Comparison of ENCODE assay signal across 10 mouse cellular contexts in the genomic region with DNA sequence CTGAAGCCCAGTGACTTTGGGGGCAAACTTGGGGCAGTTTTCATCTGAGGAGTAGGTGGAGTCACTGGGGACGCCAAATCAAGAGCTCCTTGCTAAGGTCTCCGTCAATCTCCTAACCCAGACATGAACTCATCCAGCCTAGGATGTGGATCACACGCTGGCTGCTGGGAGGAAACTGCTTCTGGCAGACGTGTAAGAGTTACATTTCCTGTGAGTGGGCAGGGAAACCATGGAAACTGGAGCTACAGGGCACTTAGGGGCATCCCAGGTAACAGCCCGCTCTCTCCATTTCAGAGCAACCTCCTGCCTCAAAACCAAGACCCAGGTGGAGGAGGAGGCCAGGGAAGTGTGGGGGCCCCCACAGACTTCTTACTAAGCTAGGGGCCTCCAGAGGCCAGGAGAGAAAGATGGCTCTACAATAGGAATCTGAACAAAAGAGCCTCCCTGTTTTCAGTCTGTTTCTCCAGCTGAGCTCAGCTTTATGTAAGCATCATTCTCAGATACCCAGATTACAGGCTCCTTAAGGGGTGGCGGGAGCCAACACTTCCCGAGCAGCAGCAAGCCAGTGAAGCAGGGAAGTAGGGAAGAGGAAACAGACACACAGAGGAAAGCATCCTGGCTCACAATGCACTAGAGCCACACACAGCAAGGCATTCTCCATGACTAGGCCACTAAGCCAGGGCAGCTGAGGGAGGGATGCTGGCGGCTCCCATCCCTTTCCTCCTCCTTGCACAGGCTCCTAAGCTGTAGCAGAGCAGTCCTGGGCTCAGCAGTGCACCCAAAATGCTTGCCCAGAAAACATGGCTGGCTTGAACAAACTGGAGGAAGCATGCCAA.
DNase-seq lines count a peak whose midpoint lies in the region; ATAC-seq lines count a peak whose summit lies in the region.
"Had no signal": no experiment of that assay in that cellular context is flagged by ENCODE, and none has a peak within 500 bp of the region (broad histone marks: within the 10 kb centered on the region; RNA-seq: fewer than 3 reads in every experiment).

No protein-coding gene starts in this region.

- DNase-seq in kidney, adult 8-10 months, result no peak
- DNase-seq in cerebellum, adult 18-20 months, result peak; percentile 43 to 57
- no peak for DNase-seq in limb, embryonic 10.5 days (ENCODE audit: low spot score)
- no peak for DNase-seq in urinary bladder, postnatal 10 days (ENCODE audit: low spot score)
- DNase-seq in thymus, postnatal 10 days (ENCODE audit: low spot score in 2 of 2), result no peak
- no peak for DNase-seq in thymus, postnatal 36 days

- H3K4me3 ChIP-seq in kidney, embryonic 14.5 days (ENCODE audit: low read length), result no peak overlapping the region
- H3K4me3 ChIP-seq in forebrain, embryonic 15.5 days, result no peak overlapping the region
- no peak overlapping the region for H3K4me3 ChIP-seq in limb, embryonic 10.5 days
- H3K4me3 ChIP-seq: erythroblast, embryonic 14.5 days had no signal

- H3K27ac ChIP-seq in kidney, embryonic 14.5 days (ENCODE audit: low read depth, low read length), result peak overlapping the region; percentile 21; the same call in 1 of the 2 replicates
- H3K27ac ChIP-seq in forebrain, embryonic 15.5 days (replicated peaks), result peak overlapping the region; percentile 62
- peak overlapping the region; percentile 68 for H3K27ac ChIP-seq in limb, embryonic 10.5 days
- H3K27ac ChIP-seq: liver, embryonic 14.5 days had no signal

- peak; percentile 28; the same call in 1 of the 2 replicates for ATAC-seq in kidney, embryonic 14.5 days (ENCODE audit: low FRiP score, low TSS enrichment)
- ATAC-seq in forebrain, embryonic 15.5 days (replicated peaks), result peak; percentile 47

- no peaks in the 10 kb centered on the region for H3K27me3 ChIP-seq in kidney, embryonic 14.5 days (ENCODE audit: control insufficient read depth, insufficient read depth, low read length)
- no peaks in the 10 kb centered on the region for H3K27me3 ChIP-seq in forebrain, embryonic 15.5 days
- H3K27me3 ChIP-seq in limb, embryonic 10.5 days (ENCODE audit: low read depth, poor library complexity, severe bottlenecking), result no peaks in the 10 kb centered on the region

- WGBS in kidney, embryonic 14.5 days, result 34% methylated on average over 8 of the region's 8 CpGs
- 40% methylated on average over 8 of the region's 8 CpGs for WGBS in forebrain, embryonic 15.5 days
- 54% methylated on average over 8 of the region's 8 CpGs for WGBS in limb, embryonic 10.5 days

- peaks cover 8% of the 10 kb centered on the region; the same call in 1 of the 2 replicates for H3K4me1 ChIP-seq in kidney, embryonic 14.5 days (ENCODE audit: control insufficient read depth, insufficient read depth, low read length)
- peaks cover 22% of the 10 kb centered on the region for H3K4me1 ChIP-seq in forebrain, embryonic 15.5 days
- peaks cover 23% of the 10 kb centered on the region for H3K4me1 ChIP-seq in limb, embryonic 10.5 days

- H3K9me3 ChIP-seq in kidney, embryonic 14.5 days (ENCODE audit: control insufficient read depth, low read length), result no peaks in the 10 kb centered on the region
- H3K9me3 ChIP-seq in forebrain, embryonic 15.5 days, result no peaks in the 10 kb centered on the region
- no peaks in the 10 kb centered on the region for H3K9me3 ChIP-seq in limb, embryonic 10.5 days (replicated peaks)

- no peak overlapping the region for H3K9ac ChIP-seq in kidney, embryonic 14.5 days (ENCODE audit: low read depth, low read length)
- 0 out of 2 replicates have a peak overlapping the region, but pooled peaks have one; percentile 6 for H3K9ac ChIP-seq in forebrain, embryonic 15.5 days (replicated peaks)
- H3K9ac ChIP-seq: liver, embryonic 14.5 days had no signal

- H3K36me3 ChIP-seq in kidney, embryonic 14.5 days (ENCODE audit: control insufficient read depth, insufficient read depth, low read length), result no peaks in the 10 kb centered on the region
- no peaks in the 10 kb centered on the region for H3K36me3 ChIP-seq in forebrain, embryonic 15.5 days
- no peaks in the 10 kb centered on the region for H3K36me3 ChIP-seq in limb, embryonic 10.5 days

- no peak overlapping the region for H3K4me2 ChIP-seq in kidney, embryonic 14.5 days (replicated peaks; ENCODE audit: low read depth, low read length)
- no peak overlapping the region for H3K4me2 ChIP-seq in forebrain, embryonic 15.5 days (replicated peaks)

Comparison
In these comparisons a context has a peak if more than half of its experiments do, and no peak if none do; other contexts are left out.
1. DNase-seq: peak in cerebellum, adult 18-20 months (2 of 2); none in kidney, adult 8-10 months (0 of 2), limb, embryonic 10.5 days (single experiment), urinary bladder, postnatal 10 days (single experiment), thymus, postnatal 10 days (0 of 2) and thymus, postnatal 36 days (0 of 2).
2. Peak in every context shown above with its lines, with median percentiles within 50 percentile points of each other: H3K27ac ChIP-seq.